38 mouse cellular contexts compared by ENCODE assay signal in genomic region chr7:81873807-81874206, GRCm38 (mm10). TPM values are rescaled to one million over a fixed set of nuclear protein-coding genes. Genes with fewer than 3 reads are reported as not detected.
"Had no signal": no experiment of that assay in that cellular context is flagged by ENCODE, and none has a peak within 500 bp of the region (broad histone marks: within the 10 kb centered on the region; RNA-seq: fewer than 3 reads in every experiment).

No protein-coding gene starts in this region.

- H3K36me3 ChIP-seq: embryonic facial prominence, embryonic 12.5 days; embryonic facial prominence, embryonic 13.5 days; embryonic facial prominence, embryonic 15.5 days; forebrain, embryonic 12.5 days; forebrain, embryonic 15.5 days had no signal

- DNase-seq: cerebellum, adult 9-10 months; cerebellum, adult 9-11 months; cerebellum, postnatal 14 days; cerebellum, postnatal 25 days; cerebellum, postnatal 36 days; embryo, embryonic 11 days; forebrain, postnatal 0 days; gastrocnemius, adult 2 months; gastrocnemius, postnatal 10 days; gastrocnemius, postnatal 14 days; gastrocnemius, postnatal 25 days; gastrocnemius, postnatal 36 days; heart, adult 18-20 months; heart, adult 2 months had no signal

- H3K4me1 ChIP-seq: embryonic facial prominence, embryonic 12.5 days; forebrain, embryonic 12.5 days had no signal

- H3K4me3 ChIP-seq: embryonic facial prominence, embryonic 10.5 days; embryonic facial prominence, embryonic 12.5 days; embryonic facial prominence, embryonic 13.5 days; embryonic facial prominence, embryonic 15.5 days; erythroblast, embryonic 14.5 days; forebrain, embryonic 10.5 days; forebrain, embryonic 12.5 days; forebrain, embryonic 13.5 days; forebrain, embryonic 15.5 days; gastrocnemius, adult 2 months; heart, adult 2 months; heart, embryonic 10.5 days had no signal

- H3K9ac ChIP-seq: embryonic facial prominence, embryonic 12.5 days; embryonic facial prominence, embryonic 13.5 days; embryonic facial prominence, embryonic 15.5 days; forebrain, embryonic 12.5 days; forebrain, embryonic 13.5 days; forebrain, embryonic 15.5 days; forebrain, postnatal 0 days had no signal

- H3K9me3 ChIP-seq: embryonic facial prominence, embryonic 10.5 days; embryonic facial prominence, embryonic 12.5 days; embryonic facial prominence, embryonic 13.5 days; embryonic facial prominence, embryonic 15.5 days; forebrain, embryonic 10.5 days; forebrain, embryonic 12.5 days; forebrain, embryonic 13.5 days; forebrain, embryonic 15.5 days; heart, embryonic 10.5 days had no signal

- H3K27me3 ChIP-seq: embryonic facial prominence, embryonic 12.5 days; embryonic facial prominence, embryonic 13.5 days; embryonic facial prominence, embryonic 15.5 days; forebrain, embryonic 12.5 days; forebrain, embryonic 13.5 days; forebrain, embryonic 15.5 days had no signal

- H3K27ac ChIP-seq: embryonic facial prominence, embryonic 10.5 days; embryonic facial prominence, embryonic 12.5 days; embryonic facial prominence, embryonic 13.5 days; embryonic facial prominence, embryonic 15.5 days; forebrain, embryonic 10.5 days; forebrain, embryonic 12.5 days; forebrain, embryonic 13.5 days; forebrain, embryonic 15.5 days; gastrocnemius, adult 2 months; heart, adult 2 months; heart, embryonic 10.5 days had no signal

RNA-seq across cellular contexts. Expression of gene Gm10160, which starts 18.2 kb away (rescaled TPM):
- total RNA-seq: common myeloid progenitor, adult 5-6 weeks; forebrain, postnatal 0 days; gastrocnemius, adult 18-20 months; gastrocnemius, adult 2 months; gastrocnemius, adult 8-10 months; gastrocnemius, postnatal 10 days; gastrocnemius, postnatal 14 days; gastrocnemius, postnatal 25 days; gastrocnemius, postnatal 36 days; gastrocnemius, postnatal 4 days; granulocyte monocyte progenitor cell, adult 5-6 weeks; heart, adult 18-20 months; heart, adult 2 months; heart, adult 8-10 months had no signal
- polyA plus RNA-seq: cortical plate, adult 2 months; embryonic facial prominence, embryonic 10.5 days; embryonic facial prominence, embryonic 11.5 days; embryonic facial prominence, embryonic 12.5 days; embryonic facial prominence, embryonic 13.5 days; embryonic facial prominence, embryonic 14.5 days; embryonic facial prominence, embryonic 15.5 days; erythroblast, embryonic 14.5 days; forebrain, embryonic 10.5 days; forebrain, embryonic 11.5 days; forebrain, embryonic 12.5 days; forebrain, embryonic 13.5 days; forebrain, embryonic 14.5 days; forebrain, embryonic 15.5 days; forebrain, embryonic 16.5 days; forebrain, postnatal 0 days; frontal cortex, adult 2 months; gonadal fat pad, adult 2 months; heart, adult 2 months; heart, embryonic 10.5 days had no signal
